Mouse (Mus musculus): ENCODE measurements around the gene Iqsec1. TPM values are rescaled to one million over a fixed set of nuclear protein-coding genes. Genes with fewer than 3 reads are reported as not detected.

The Iqsec1 gene
- polyA plus RNA-seq, 1 experiment from 2014 or later, result 2.6 TPM

GRCm38 (mm10) chr6:90800825-90801224 lies 187.7 kb downstream of the Iqsec1 start:
- ATAC-seq (ENCODE audit: insufficient read depth), result no peak
- Histone ChIP-seq H3K9ac (no peak overlapping the region), H3K4me3 (replicated peaks) (no peak overlapping the region), H3K27me3 (no peaks in the 10 kb centered on the region), H3K9me3 (replicated peaks) (no peaks in the 10 kb centered on the region), H3K27ac (replicated peaks) (no peak overlapping the region), H3K36me3 (replicated peaks) (no peaks in the 10 kb centered on the region), H3K4me1 (replicated peaks) (no peaks in the 10 kb centered on the region), H3K4me2 (no peak overlapping the region)
- 40% methylated on average over 2 of the region's 2 CpGs for WGBS (ENCODE audit: insufficient replicate concordance)

DNA sequence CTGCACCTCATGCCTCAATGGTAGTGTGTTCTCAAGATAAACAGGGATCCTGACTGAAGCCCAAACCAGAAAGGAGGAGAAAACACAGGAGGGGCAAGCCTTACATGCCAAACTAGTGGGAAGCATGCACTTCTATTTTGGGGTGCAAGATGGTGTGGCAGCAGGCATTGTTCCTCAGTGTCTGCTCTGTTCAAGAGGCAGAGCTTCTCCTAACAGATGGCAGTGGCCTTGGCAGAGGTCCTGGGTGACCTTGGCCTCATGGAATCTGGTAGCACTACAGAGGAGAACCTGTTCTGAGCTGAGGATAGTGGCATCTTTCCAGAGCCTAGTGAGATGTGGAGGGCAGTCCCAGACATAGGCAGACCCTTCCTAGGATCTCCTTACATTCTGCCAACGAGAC lies 189.4 kb downstream of the Iqsec1 start:
- Histone ChIP-seq H3K27ac (replicated peaks) (no peak overlapping the region), H3K4me3 (replicated peaks) (no peak overlapping the region), H3K4me1 (replicated peaks) (no peaks in the 10 kb centered on the region), H3K9me3 (replicated peaks) (no peaks in the 10 kb centered on the region), H3K4me2 (no peak overlapping the region), H3K9ac (no peak overlapping the region), H3K36me3 (replicated peaks) (no peaks in the 10 kb centered on the region), H3K27me3 (no peaks in the 10 kb centered on the region)
- WGBS (ENCODE audit: insufficient replicate concordance), result 87% methylated on average over 1 of the region's 1 CpGs
- ATAC-seq (ENCODE audit: insufficient read depth), result no peak

GRCm38 (mm10) chr6:90798201-90798600 lies 190.3 kb downstream of the Iqsec1 start:
- H3K4me2 ChIP-seq, result no peak overlapping the region
- no peak overlapping the region for H3K4me3 ChIP-seq (replicated peaks)
- H3K27ac ChIP-seq (replicated peaks), result no peak overlapping the region
- H3K27me3 ChIP-seq, result no peaks in the 10 kb centered on the region
- no peaks in the 10 kb centered on the region for H3K9me3 ChIP-seq (replicated peaks)
- ATAC-seq (ENCODE audit: insufficient read depth), result no peak
- no peaks in the 10 kb centered on the region for H3K36me3 ChIP-seq (replicated peaks)
- H3K4me1 ChIP-seq (replicated peaks), result no peaks in the 10 kb centered on the region
- H3K9ac ChIP-seq, result no peak overlapping the region

DNA sequence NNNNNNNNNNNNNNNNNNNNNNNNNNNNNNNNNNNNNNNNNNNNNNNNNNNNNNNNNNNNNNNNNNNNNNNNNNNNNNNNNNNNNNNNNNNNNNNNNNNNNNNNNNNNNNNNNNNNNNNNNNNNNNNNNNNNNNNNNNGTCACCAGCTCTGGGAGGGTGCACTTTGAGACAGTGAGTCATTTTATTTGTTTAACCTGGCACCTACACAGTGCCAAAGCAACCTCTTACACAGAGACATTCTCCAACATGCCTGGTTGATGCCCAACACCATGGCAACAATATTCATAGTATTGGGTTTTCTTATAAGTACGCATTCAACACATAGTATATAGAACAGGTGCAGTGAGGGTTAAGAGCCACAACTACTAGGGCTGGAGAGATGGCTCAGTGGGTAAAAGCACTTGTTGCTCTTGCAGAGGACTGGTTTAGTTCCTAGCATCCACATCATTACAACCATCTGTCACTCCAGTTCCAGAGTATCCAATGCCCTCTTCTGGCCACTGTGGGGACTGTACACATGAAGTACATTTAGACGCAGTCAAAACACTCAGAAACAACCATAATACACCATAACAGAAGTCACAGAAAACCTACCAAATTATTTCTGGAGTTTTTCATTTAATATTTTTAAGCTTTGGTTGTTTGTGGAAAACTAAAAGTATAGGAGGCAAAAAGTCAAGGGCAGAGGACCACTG lies 191.4 kb downstream of the Iqsec1 start:
- no peaks in the 10 kb centered on the region for H3K4me1 ChIP-seq (replicated peaks)
- H3K27ac ChIP-seq (replicated peaks), result no peak overlapping the region
- H3K36me3 ChIP-seq (replicated peaks), result no peaks in the 10 kb centered on the region
- H3K27me3 ChIP-seq, result no peaks in the 10 kb centered on the region
- no peak for ATAC-seq (ENCODE audit: insufficient read depth)
- H3K9me3 ChIP-seq (replicated peaks), result no peaks in the 10 kb centered on the region
- no peak overlapping the region for H3K4me2 ChIP-seq
- WGBS (ENCODE audit: insufficient replicate concordance), result 65% methylated on average over 2 of the region's 2 CpGs
- no peak overlapping the region for H3K9ac ChIP-seq
- no peak overlapping the region for H3K4me3 ChIP-seq (replicated peaks)

GRCm38 (mm10) chr6:90790901-90791300 lies 197.6 kb downstream of the Iqsec1 start:
- ATAC-seq (ENCODE audit: insufficient read depth), result no peak
- Histone ChIP-seq H3K4me1 (replicated peaks) (no peaks in the 10 kb centered on the region), H3K9ac (no peak overlapping the region), H3K9me3 (replicated peaks) (no peaks in the 10 kb centered on the region), H3K27me3 (no peaks in the 10 kb centered on the region), H3K4me2 (no peak overlapping the region), H3K27ac (replicated peaks) (no peak overlapping the region), H3K4me3 (replicated peaks) (no peak overlapping the region), H3K36me3 (replicated peaks) (no peaks in the 10 kb centered on the region)

GRCm38 (mm10) chr6:90789520-90789919 lies 199.0 kb downstream of the Iqsec1 start:
- Histone ChIP-seq H3K36me3 (replicated peaks) (no peaks in the 10 kb centered on the region), H3K27ac (replicated peaks) (no peak overlapping the region), H3K4me3 (replicated peaks) (no peak overlapping the region), H3K9me3 (replicated peaks) (no peaks in the 10 kb centered on the region), H3K4me1 (replicated peaks) (no peaks in the 10 kb centered on the region), H3K9ac (no peak overlapping the region), H3K4me2 (no peak overlapping the region), H3K27me3 (no peaks in the 10 kb centered on the region)
- WGBS (ENCODE audit: insufficient replicate concordance), result 28% methylated on average over 5 of the region's 5 CpGs
- no peak for ATAC-seq (ENCODE audit: insufficient read depth)

DNA sequence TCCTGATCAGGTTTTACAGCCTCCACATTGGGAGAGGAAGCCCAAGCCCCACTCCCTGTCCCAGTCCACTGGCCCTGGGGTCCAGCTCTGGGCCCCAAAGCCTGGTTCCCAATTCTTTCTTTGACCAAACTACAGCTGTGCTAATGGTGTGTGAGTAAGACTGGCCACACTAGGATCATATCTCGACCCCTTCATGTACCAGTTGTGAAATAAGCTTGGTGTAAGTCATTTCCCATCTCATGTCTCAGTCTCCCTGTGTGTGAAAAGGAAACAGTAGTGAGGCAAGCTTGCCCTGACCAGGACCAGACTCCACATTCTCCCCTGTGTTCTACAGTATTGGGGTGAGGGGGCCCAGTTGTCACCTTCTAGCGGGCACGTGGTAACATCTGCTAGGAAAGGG lies 200.9 kb downstream of the Iqsec1 start:
- no peak overlapping the region for H3K27ac ChIP-seq (replicated peaks)
- H3K4me3 ChIP-seq (replicated peaks), result no peak overlapping the region
- no peaks in the 10 kb centered on the region for H3K36me3 ChIP-seq (replicated peaks)
- H3K4me2 ChIP-seq, result no peak overlapping the region
- 60% methylated on average over 3 of the region's 3 CpGs for WGBS (ENCODE audit: insufficient replicate concordance)
- H3K4me1 ChIP-seq (replicated peaks), result no peaks in the 10 kb centered on the region
- no peak for ATAC-seq (ENCODE audit: insufficient read depth)
- H3K27me3 ChIP-seq, result no peaks in the 10 kb centered on the region
- no peaks in the 10 kb centered on the region for H3K9me3 ChIP-seq (replicated peaks)
- H3K9ac ChIP-seq, result no peak overlapping the region

DNA sequence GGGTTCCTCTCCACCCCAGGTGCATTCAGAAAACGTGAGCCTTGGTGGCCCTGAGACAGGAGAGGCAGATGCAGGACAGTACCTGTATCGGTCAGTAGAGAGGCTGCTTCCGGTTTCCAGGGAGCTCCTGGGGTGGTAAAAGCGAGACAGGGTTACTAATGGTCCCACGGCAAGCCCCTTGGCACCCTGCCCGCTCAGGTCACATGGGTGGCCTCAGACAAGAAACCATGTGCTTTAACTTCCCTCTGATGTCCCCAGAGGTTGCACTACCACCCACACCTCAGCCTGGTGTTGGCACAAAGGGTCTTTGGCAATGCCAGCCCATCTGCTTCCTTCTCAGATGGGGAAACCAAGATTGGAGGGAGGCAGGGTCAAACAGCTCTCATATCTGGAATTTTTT lies 201.4 kb downstream of the Iqsec1 start:
- no peak for ATAC-seq (ENCODE audit: insufficient read depth)
- H3K4me1 ChIP-seq (replicated peaks), result no peaks in the 10 kb centered on the region
- H3K4me3 ChIP-seq (replicated peaks), result no peak overlapping the region
- H3K4me2 ChIP-seq, result no peak overlapping the region
- H3K9me3 ChIP-seq (replicated peaks), result no peaks in the 10 kb centered on the region
- H3K9ac ChIP-seq, result no peak overlapping the region
- H3K27ac ChIP-seq (replicated peaks), result no peak overlapping the region
- H3K27me3 ChIP-seq, result no peaks in the 10 kb centered on the region
- WGBS (ENCODE audit: insufficient replicate concordance), result 44% methylated on average over 6 of the region's 6 CpGs
- H3K36me3 ChIP-seq (replicated peaks), result no peaks in the 10 kb centered on the region

GRCm38 (mm10) chr6:90786589-90786988 lies 201.9 kb downstream of the Iqsec1 start:
- Histone ChIP-seq H3K9me3 (replicated peaks) (no peaks in the 10 kb centered on the region), H3K4me3 (replicated peaks) (no peak overlapping the region), H3K4me2 (no peak overlapping the region), H3K27ac (replicated peaks) (no peak overlapping the region), H3K27me3 (no peaks in the 10 kb centered on the region), H3K36me3 (replicated peaks) (no peaks in the 10 kb centered on the region), H3K9ac (no peak overlapping the region), H3K4me1 (replicated peaks) (0 out of 2 replicates have a peak, but pooled peaks cover 2% of the 10 kb centered on the region)
- no peak for ATAC-seq (ENCODE audit: insufficient read depth)
- WGBS (ENCODE audit: insufficient replicate concordance), result 55% methylated on average over 3 of the region's 3 CpGs

DNA sequence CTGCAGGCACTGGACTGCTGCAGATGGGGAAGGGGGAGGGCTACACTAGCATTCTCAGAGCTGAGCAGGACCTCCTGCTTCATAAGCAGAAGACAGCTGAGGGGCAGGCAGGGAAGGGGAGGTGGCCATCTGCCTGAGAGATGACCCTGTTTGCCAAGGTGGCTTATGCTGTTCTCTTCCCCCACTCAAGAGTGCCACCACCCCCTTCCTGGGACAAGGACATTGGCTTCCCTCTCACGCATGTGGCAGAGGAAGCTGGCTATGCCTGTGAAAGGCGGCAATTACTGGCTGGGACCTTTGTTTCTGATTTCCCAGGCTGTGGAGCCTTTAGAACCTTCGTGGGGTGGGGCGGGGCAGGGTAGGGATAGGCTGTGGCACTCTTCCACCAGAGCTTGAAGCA lies 204.5 kb downstream of the Iqsec1 start:
- H3K27ac ChIP-seq (replicated peaks), result no peak overlapping the region
- H3K9me3 ChIP-seq (replicated peaks), result no peaks in the 10 kb centered on the region
- 0 out of 2 replicates have a peak, but pooled peaks cover 2% of the 10 kb centered on the region for H3K4me1 ChIP-seq (replicated peaks)
- no peak overlapping the region for H3K9ac ChIP-seq
- no peak overlapping the region for H3K4me2 ChIP-seq
- H3K27me3 ChIP-seq, result no peaks in the 10 kb centered on the region
- WGBS (ENCODE audit: insufficient replicate concordance), result 49% methylated on average over 4 of the region's 4 CpGs
- H3K36me3 ChIP-seq (replicated peaks), result no peaks in the 10 kb centered on the region
- ATAC-seq (ENCODE audit: insufficient read depth), result no peak
- H3K4me3 ChIP-seq (replicated peaks), result no peak overlapping the region

DNA sequence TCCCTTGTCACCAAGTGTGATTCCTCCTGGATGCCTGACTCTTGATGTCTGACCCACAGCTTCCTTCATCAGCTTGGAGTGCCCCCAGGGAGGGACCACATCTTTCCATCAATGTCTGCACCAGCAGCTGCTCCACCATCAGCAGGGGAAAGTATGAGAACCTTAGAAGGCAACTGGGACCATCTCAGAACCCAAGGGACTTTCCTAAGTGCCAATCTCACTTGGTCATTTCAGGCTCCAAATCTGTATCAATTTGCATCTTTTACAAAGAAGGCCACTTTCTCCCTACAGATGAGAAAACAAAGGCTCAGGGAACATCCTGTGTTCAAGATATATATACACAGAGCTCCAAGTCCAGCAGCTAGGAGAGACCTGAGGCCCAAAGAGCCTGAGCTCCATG lies 205.3 kb downstream of the Iqsec1 start:
- H3K9ac ChIP-seq, result no peak overlapping the region
- H3K27ac ChIP-seq (replicated peaks), result no peak overlapping the region
- no peaks in the 10 kb centered on the region for H3K27me3 ChIP-seq
- H3K36me3 ChIP-seq (replicated peaks), result no peaks in the 10 kb centered on the region
- H3K9me3 ChIP-seq (replicated peaks), result no peaks in the 10 kb centered on the region
- H3K4me3 ChIP-seq (replicated peaks), result no peak overlapping the region
- no peak for ATAC-seq (ENCODE audit: insufficient read depth)
- 0 out of 2 replicates have a peak, but pooled peaks cover 2% of the 10 kb centered on the region for H3K4me1 ChIP-seq (replicated peaks)
- H3K4me2 ChIP-seq, result no peak overlapping the region

All from liver, embryonic 15.5 days (tissue).